Mouse (Mus musculus): ENCODE measurements around the gene Ccdc3. TPM values are rescaled to one million over a fixed set of nuclear protein-coding genes. Genes with fewer than 3 reads are reported as not detected.

Ccdc3 gene
- total RNA-seq, 4 experiments from 2014 or later = 2.0 to 9.4 (median 4.9) TPM

DNA sequence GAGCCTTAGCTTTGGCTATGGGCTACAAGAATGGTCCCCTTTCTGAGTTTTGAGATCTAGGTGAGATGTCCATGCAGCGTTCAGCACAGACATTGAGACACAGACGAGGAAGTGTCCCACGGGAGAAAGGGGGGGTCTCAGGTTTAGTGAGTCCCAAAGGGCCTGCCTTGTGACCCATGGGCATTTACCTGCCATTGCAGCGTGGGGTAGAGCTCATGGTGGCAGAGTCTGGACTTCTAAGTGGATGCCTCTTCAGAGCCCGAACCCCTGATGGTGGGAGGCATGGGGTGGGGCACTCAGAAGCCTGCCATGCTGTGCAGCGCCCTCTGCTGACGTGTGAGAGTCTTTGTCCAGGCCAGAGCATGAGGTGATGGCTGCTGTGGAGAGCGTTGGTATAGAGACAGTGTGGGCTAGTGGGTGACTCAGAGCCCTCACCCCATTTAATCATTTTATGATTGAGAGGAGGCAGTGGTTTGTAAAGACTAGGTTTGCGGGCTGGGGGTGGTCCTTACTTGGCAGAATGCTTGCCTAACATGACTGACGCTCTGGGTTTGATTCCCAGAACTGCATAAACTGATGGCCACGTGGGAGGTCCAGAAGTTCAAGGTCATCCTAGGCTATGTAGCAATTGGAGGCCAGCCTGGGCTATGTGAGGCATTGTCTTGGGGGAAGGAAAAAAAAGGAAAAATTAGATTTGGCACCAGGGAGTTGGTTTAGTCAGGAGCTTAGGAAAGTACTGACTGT lies 23.6 kb downstream of the Ccdc3 start:
- DNase-seq (ENCODE audit: low spot score in 2 of 2) = no peak

DNA sequence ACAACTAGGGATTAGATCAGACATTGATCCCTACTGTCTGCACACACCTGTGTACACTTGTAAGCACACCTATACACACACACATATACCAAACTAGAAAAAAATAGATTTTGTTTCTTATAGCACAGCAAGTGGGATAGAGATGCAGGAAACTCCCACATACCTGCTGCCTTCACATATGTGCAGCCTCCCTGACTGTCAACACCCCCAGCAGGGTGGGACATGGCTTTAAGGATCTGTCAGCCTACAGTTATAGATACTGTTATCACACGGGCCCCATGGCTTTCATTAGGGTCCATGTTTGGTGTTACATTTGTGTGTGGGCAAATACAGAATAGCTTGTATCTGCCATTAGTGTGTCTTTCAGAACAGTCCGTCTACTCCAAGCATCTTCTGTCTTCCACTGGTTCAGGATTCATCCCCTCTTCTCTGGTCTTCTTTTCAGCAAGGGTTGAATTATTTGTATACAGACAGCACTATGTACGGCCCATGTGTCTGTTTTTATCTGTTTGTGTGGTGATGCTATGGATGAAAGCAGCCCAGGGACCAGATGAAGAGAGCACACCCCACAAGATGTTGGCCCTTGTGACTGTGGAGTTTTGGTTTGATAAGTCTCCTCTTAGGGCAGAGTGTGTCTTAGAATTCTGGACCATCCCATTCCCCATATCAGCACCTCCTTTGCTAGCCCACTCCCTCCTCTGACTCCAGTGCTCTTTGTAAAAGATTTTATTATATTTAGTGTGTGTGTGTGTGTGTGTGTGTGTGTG lies 24.5 kb downstream of the Ccdc3 start:
- no peak for DNase-seq (ENCODE audit: low spot score in 2 of 2)

DNA sequence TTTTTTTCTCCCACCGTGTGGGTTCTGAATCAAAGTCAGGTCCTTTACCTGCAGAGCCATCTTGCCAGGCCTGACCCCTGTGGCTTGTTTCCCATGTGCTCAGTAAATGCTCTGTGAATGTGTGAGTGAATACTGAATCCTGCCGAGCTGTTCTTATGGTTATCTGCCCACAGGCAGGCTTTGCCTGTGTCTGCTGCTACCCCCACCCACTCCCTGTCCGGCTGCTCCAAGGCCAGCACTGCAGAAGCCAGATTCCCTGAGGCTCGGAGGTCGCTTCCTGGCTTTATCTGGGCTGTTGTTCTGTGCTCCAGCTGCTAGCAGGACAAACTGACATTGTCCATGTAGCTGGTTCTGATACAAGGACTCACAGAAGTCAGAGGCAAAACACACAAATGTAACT lies 25.2 kb downstream of the Ccdc3 start:
- DNase-seq (ENCODE audit: low spot score in 2 of 2) = no peak

DNA sequence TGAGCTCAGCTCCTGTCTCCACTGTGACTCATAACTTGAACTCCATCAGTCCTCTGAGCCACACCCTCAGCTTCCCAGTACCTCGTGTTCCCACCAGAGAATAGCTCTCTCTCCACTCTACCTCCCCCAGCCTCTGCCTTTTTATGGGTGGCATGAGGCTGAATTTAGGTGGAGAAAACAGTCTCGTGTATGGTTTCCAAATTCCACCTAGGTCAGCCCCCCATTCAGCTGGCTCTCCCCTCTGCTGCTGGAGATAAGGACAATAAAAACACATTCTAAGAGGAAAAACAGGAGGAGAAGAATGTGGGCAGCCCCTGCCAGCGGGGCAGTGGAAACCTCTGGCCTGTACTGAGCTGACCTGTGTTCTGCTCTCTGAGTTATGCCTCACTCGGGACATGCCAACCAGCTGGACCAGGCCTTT lies 28.4 kb downstream of the Ccdc3 start:
- DNase-seq (ENCODE audit: low spot score in 2 of 2) = peak in 1 of 2 experiments; percentile 22

GRCm38 (mm10) chr2:5166796-5167195 lies 29.2 kb downstream of the Ccdc3 start:
- no peak for DNase-seq (ENCODE audit: low spot score in 2 of 2)

GRCm38 (mm10) chr2:5170815-5171214 lies 33.2 kb downstream of the Ccdc3 start:
- DNase-seq (ENCODE audit: low spot score in 2 of 2) = no peak

DNA sequence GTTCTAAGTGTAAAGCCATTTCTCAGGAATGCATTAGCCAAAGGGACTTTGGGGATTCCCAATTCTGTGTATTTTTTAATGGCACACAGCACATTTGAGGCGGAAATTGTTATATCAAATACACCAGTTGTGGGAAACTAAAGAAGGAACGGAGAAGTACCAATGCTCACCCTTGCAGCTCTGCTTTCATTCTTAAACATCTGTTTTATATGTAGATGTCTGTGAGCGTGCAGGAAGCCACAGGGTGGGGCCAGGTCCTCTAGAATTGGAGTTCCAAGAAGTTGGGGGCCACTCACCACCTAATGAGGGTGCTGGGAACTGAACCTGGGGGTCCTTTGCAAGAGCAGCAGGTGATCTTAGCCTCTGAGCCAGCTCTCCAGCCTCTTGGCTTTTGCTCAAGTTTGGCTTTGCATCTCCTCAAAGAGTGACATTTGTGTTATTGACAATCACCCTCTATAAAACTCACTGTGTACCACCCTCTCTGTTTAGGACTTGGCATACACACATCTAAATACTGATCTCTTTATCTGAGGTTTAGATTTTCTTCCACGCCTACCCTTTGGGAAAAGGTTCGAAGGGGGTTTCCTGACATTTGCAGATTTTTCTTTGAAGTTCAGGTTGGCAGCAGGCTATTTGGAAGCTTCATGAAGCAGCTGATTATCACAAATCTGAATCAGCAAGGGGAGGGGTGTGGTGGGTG lies 33.9 kb downstream of the Ccdc3 start:
- DNase-seq (ENCODE audit: low spot score in 2 of 2) = no peak

DNA sequence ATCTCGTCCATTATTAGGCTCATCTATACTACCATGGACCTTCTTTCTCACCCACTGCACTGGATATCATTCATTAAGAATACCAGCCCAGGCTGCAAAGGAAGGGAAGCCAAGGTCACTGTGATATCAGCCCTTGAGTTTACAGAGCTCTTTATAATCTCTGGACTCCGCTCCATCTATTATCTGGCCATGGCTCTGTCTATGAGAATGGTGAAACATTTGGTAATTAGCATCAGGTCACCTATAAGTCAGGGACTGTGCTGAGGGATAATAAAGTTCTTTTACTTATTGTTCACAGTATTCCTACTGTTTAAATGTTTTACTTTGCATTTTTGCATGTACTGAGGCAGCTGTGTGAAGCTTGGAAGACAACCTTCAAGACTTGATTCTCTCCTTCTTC lies 35.2 kb downstream of the Ccdc3 start:
- DNase-seq (ENCODE audit: low spot score in 2 of 2) = no peak

DNA sequence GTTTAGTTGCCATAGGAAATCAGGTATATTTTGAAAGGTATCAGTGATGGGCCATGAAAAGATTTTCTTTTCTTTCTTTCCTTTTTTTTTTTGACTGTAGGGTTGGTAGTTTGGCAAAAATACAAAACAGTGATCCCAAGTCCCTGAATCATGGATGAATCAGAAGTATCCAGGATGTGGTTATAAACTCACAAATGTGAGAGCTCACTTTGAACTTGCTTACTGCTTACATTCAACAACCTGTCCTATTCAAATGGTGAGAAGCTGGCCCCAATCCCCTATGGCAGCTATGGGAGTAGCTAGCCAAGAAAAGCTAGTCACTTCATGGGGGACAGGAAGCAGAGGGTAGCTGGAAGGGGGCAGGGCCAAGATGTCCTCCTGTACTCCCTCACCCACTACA lies 37.1 kb downstream of the Ccdc3 start:
- no peak for DNase-seq (ENCODE audit: low spot score in 2 of 2)

DNA sequence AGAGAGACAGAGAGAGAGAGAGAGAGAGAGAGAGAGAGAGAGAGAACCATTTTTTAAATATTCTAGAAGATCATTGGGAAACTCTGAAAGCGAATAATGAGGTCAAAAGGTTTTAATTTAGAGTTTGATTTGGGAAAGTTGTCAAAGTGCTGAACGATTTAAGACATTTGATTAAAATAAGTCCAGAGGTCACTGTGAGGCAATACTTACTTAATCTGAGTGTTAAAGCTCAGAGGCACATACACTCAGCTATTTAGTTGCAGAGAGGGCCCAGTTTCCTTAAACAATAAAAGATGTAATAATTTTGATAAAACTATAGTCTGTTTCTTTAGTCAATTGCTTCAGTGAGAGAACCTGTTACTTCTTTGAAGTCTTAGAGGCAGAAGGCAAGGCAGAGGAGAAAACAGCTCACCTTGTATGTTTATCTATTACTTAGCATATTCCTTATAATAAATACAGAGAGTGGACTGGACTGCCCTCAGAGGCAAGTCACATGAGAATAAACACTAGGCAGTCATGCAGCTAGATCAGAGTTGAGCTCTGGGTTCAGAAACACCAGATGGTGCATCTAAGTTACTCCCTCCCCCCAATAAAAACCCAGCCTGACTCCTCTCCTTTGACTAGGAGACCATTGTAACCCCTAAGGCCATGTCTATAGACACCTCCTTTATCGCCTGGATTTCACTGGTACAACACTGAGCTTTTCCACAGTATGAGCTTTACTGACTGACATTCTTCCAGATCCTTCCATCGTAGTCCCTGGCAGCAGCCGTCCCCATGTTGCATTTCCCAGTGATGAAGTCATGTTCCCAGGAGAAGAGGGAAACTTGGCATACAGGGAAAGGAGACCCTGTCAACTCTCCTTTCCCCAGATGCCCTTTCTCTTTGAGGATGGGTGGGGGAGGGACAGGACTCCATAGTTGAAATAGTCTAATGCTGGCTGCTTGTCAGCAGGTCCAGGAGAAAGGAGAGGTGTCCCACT lies 44.2 kb downstream of the Ccdc3 start:
- DNase-seq (ENCODE audit: low spot score in 2 of 2) = no peak

DNA sequence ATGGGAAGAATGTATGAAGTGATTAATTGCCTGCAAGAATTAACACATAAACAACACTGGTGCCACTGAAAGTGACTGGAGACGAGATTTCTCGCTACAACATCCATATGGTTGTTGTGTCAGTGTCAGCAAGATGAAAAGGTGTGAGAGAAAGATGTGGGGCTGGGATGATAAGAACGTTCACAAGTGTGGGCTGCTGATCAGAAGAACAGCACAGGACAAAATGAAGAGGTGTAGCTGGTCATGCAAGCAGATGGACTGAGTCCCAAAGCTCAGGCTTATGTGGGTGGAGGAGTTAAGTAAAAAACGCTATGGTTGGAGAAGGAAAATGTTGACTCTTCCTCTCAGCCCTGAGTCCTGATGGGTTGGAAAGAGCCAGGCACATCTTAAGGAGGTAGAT lies 46.6 kb downstream of the Ccdc3 start:
- DNase-seq (ENCODE audit: low spot score in 2 of 2) = no peak

DNA sequence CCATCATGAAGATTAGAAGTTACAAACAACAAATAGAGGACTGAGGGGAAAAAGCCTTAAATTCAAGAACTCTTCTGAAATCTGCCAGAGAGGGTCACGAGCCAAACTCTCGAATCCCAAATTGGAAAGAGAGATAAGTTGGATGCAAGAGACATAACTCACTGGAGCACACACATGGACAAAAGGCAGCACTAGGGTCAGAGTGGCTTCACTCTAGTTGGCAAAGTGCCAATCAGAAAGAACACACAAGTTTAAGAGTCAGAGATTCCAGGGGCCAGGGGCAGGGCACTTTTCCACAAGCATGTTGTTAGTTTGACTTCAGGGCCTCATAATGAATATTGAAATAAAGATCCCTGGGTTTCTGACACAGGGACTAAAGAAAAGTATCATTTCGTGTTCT lies 48.1 kb downstream of the Ccdc3 start:
- no peak for DNase-seq (ENCODE audit: low spot score in 2 of 2)

- no peak for DNase-seq (ENCODE audit: low spot score in 2 of 2)
Observed at GRCm38 (mm10) chr2:5192156-5192555, 54.6 kb downstream of the Ccdc3 start.

GRCm38 (mm10) chr2:5193071-5193470 lies 55.5 kb downstream of the Ccdc3 start:
- DNase-seq (ENCODE audit: low spot score in 2 of 2) = no peak

DNA sequence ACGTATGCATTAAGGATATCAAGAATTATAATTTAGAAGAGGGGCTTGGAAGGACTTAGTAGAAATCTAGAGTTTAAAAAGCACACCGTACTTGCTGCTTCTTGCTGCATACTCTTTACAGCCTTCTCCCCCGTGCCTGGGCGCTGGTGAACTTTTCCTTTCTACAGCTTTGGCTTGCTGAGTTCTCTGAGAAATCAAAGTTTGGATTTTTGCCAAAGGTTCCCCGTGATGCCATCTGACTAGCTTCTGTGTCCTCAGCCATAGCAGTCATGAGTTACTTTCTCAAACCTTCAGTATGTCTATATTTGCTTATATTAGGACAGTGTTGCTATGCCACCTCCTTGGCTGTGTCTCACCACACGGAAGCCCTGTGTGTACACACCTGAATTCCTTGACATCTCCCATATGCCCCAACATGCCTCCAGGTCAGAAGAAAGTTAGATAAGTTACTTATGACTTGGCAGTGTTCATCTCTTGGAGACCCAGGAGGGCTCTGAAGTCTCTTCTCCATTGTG lies 57.2 kb downstream of the Ccdc3 start:
- no peak for DNase-seq (ENCODE audit: low spot score in 2 of 2)

- DNase-seq (ENCODE audit: low spot score in 2 of 2) = no peak
Observed at GRCm38 (mm10) chr2:5197486-5197885, 59.9 kb downstream of the Ccdc3 start.

DNA sequence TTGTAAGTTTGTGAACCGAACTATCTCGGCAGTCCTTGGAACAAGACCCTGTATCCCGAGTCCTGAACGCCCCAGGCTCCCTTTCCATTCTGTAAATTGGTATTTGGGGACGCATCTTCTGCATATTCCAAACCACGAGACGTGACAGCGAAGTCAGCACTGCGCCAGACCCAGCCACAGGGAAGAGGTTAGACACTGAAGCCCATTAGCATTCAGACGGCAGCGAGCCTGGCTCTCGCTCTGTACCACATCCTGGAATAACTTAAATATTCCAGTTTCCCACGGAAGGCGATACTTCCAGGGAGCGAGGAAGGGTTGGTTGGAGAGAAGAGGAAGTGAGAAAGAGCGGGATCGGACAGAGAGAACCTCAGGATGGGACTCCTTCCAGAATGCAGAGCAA lies 61.7 kb downstream of the Ccdc3 start:
- DNase-seq (ENCODE audit: low spot score in 2 of 2) = no peak

- DNase-seq (ENCODE audit: low spot score in 2 of 2) = no peak
Observed at GRCm38 (mm10) chr2:5200817-5201364, 63.3 kb downstream of the Ccdc3 start.

GRCm38 (mm10) chr2:5203146-5203545 lies 65.6 kb downstream of the Ccdc3 start:
- DNase-seq (ENCODE audit: low spot score in 2 of 2) = no peak

DNA sequence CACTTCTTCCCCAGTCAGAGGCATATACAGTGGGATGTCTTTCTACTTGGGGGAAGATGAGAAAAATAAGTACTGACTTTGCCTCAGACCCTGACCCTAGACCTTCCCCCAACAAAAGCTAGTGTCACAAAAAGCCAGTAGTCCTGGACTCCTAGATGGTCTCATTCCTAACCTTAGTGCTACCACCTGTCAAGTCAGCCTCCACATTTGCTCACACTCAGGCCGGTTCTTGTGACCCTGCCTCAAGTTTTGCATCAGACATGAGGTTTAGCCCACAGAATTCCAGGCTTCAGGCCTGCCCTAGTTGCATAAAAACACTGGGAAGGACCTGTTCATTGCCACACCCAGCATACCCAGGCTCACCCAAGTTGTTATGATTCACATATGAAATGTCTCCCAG lies 67.4 kb downstream of the Ccdc3 start:
- no peak for DNase-seq (ENCODE audit: low spot score in 2 of 2)

- DNase-seq (ENCODE audit: low spot score in 2 of 2) = no peak
Observed at GRCm38 (mm10) chr2:5206651-5207050, 69.1 kb downstream of the Ccdc3 start.

All from gastrocnemius, adult 8-10 months (tissue).